Mouse (Mus musculus) adrenal gland, postnatal 4 days (tissue): ENCODE results near the gene Nprl3. TPM values are rescaled to one million over a fixed set of nuclear protein-coding genes. Genes with fewer than 3 reads are reported as not detected.

Source experiments
- DNase-seq, 2 experiments: peaks; one replicate each; pipeline ENCODE4 v3.0.0; 2021 to 2022; ENCODE audit warnings: low spot score in 2 of 2, mixed read lengths in 2 of 2
- total RNA-seq, 2 experiments: library from RNA; stranded (reverse); gene quantifications; 2 replicates each; pipeline ENCODE4 v1.2.3; 2021

Nprl3 gene
- total RNA-seq, 2 experiments from 2014 or later: 73.7 to 77.3 TPM

- no peak for DNase-seq
These were observed 67.4 kb downstream of the Nprl3 start, which contains the start of gene Il9r for GRCm38 (mm10) chr11:32200075-32200601. Gene Il9r (minus strand): TSS chr11:32200279.

DNA sequence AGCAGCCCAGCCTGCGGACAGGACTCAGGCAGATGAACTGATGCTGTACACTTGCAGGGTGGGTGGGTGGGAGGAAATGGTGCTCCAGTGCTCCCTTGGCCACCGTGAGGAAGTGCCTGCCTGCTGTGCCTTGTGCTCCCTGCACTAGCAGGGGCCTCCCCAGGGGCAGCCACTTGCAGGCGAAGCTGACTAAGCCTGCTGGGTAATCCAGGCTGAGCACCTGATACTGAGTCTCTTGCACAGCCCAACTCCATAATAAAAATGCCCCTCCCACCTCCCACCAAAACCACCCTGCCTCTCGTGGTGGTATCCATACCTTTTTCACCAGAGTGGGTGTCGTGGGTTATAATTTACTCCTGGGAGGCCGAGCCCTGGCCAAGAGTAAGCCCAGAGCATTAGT, 68.3 kb downstream of the Nprl3 start:
- DNase-seq: no peak

DNA sequence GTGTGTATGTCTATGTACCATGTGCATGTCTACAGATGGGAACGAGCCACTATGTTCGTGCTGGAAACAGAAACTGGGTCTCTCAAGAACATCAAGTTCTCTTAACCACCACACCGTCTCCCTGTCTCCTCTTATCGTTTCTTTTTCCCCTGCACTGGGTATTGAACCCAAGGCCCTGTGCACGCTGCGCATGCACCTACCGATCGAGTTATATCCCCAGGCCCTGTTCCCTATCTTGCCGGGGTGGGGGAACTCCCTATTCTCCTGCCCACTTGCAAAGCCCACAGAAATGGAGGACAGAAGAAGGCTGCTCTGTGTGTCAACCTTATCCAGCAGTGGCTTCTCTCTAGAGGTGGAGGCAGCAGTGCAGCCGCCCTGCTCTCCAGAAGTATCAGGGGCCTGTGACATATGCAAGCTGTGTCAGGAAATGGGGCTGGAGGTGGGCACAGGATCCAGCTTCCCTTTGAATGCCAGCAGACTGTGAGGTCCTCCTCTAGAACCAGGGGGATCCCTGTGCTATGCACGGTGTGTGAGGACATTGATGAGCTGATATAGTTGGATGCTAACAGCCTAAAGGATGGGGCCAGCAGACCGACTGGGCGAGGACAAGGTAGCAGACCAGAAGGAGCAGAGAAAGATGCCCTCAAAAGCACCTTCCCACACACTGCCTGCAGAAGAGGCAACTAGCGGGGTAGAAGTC, 69.1 kb downstream of the Nprl3 start:
- no peak for DNase-seq

DNA sequence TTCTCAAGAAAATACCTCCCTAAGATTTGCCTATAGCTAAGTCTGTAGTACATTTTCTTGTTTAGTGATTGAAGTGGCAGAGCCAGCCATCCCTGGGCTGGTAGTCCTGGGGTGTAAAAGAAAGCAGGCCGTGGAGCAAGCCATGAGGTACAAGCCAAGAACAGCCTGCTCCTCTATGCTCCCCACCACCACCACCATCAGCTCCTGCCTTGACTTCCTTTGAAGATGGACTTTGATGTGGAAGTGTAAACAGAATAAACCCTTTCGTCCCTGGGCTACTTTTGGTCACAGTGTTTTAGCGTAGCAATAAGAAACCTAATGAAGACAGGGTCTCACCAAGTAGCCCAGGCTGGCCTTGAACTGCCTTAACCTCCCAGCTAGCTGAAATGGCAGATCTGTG, 69.7 kb downstream of the Nprl3 start:
- DNase-seq: no peak

GRCm38 (mm10) chr11:32196727-32197126, 70.8 kb downstream of the Nprl3 start:
- DNase-seq: no peak

DNA sequence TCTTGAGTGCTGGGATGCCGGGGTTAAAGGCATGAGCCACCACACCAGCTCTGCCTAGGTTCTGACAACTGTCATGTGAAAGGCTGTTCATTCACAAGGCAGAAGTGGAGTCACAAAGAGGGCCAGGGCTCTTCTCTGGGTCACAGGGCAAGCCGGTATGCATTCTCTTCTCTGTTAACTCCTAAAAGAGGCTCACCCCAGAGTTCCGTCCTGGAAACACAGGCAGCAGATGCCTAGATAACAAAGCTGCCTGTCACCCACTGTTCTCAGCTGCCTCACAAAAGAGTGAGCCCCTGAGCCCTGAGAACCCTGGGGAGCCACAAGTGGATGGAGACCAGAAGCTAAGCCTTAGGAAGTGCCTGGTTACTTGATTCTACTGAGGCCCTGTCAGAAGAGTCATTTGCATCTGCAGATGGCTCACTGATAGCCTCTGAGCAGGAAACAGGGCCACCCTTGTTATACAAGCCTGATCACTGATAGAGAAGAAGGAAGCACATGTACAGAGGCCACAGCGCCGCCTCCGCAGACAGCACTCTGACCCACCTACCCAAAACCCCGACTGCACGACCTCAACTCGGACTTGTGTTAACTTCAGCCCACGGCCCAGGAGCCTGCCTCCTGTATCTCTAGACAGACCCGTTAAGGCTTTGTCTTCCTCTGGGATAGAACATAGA, 71.5 kb downstream of the Nprl3 start:
- no peak for DNase-seq

GRCm38 (mm10) chr11:32194626-32195025, 72.9 kb downstream of the Nprl3 start:
- no peak for DNase-seq

DNA sequence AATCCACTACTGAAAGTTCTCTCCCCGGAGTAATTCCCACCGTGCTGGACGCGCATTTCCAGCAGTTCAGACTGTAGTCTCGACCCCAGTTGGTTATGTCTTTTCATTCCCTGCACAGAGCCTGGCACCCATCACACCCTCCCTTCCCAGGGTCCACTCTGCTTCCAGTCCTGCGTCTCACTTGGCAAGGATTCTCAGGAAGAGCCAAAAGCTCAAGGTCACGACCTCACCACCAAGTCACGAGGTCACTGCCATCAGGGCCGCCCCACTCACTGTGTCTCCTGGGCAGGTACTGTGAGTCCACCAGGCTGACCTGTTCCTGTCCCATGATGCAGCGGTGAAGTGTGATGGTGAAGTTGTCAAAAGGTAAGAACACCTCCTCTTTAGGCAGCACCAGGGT, 73.4 kb downstream of the Nprl3 start:
- DNase-seq: no peak

DNA sequence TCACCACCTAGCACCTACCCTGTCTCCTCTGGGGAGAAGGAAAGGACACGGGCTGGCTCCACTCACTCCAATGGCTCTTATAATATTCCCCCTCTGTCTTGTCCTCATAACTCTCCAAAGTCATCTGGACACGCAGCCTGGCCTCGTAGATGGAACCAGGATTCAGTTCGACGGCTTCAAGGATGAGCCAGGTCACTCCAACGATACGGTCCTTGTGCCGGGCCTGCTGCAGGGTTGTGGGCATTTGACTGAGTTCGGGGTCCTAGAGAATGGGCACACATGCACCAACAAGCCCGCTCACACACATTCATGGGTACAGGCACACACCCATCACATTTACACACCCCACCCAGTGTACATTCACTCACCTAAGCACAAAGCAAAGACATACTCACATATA, 74.4 kb downstream of the Nprl3 start:
- no peak for DNase-seq

GRCm38 (mm10) chr11:32190603-32191110, 76.8 kb downstream of the Nprl3 start:
- DNase-seq: no peak

GRCm38 (mm10) chr11:32190119-32190518, 77.4 kb downstream of the Nprl3 start:
- DNase-seq: no peak

- no peak for DNase-seq
These were observed 78.1 kb downstream of the Nprl3 start for GRCm38 (mm10) chr11:32189434-32189833.

GRCm38 (mm10) chr11:32188881-32189280, 78.6 kb downstream of the Nprl3 start:
- DNase-seq: no peak

- no peak for DNase-seq
These were observed 80.3 kb downstream of the Nprl3 start for GRCm38 (mm10) chr11:32187256-32187655.

- no peak for DNase-seq
These were observed 81.5 kb downstream of the Nprl3 start for GRCm38 (mm10) chr11:32186031-32186430.

GRCm38 (mm10) chr11:32184469-32184868, 83.0 kb downstream of the Nprl3 start:
- no peak for DNase-seq

DNA sequence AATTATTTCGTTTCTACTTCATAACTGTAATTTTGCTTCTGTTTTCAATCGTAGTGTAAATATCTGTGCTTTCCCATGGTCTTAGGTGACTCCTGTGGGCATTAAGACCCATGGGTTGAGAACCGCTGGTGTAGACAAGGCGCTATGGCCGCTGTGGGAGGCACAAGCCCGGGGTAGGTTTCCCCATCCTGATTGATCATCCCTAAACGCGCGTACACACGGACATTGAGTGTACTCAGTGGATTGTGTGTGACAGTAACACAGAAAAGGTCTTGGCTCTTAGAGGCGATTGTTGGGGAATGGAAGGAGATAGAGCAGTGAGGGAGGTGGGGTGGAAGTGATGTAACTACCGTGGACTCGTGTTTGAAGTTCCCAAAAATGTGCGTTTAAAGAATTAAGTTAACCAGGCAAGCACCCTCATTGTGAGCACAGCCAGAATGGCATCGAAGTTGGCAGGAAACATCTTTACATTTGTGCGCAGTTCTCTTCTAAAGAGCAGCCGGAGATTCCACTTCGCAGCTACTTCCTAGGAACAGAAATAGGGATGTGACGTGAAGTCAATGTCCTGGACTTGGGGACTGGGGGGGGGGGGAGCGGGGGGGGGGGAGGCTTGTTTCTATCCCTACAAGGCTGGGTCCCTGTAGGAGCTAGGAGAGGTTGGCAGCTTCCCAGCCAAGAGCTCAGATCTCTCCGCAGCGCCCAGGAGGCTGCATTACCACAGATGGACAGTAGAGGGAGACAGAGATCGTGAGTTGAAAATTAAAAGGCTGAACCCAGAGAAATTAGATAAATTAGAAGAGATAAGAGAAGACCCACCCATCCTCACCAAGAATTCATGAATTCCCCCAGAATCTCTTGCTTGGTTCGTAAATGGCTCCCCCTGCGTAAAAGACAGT, 85.3 kb downstream of the Nprl3 start:
- peak; percentile 53 to 58 for DNase-seq

DNA sequence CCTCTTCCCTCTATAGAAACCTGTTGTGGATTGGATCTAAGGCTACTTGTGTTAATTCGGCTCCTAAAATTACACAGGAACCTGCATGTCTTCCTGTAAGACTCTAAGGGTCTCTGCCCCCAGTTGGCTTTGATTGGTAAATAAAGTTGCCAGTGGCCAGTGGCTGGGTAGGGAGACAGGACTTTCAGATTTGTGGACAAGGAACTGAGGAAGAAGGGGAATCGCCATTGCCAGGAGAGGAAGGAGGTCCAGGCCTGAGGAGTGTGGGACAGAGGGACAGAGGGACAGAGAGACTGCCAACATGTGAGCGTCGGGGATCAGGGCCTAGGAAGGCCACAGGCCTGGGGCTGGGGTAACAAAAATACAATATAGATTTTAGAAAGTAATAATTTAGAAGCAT, 86.3 kb downstream of the Nprl3 start:
- no peak for DNase-seq

DNA sequence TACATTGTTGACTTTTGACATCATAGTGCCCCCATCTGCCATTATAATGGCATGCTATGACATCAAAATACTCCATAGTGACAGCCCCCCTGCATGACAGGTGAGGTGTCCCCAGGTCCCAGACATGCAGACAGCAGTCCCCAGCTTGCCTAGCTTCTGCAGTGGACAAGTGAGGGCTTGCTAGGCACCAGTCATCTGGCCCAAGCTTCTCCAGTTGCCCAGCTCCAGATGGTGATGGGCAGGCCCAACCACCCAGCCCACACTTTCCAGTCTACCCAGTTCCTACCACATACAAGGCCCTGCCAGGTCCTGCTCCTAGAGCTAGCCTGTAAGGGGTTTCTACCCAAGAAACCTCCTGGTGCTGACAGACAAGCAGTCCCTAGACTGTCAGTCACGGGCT, 89.0 kb downstream of the Nprl3 start:
- no peak for DNase-seq
